Mouse (Mus musculus) G1E (cell line): ENCODE results near the gene Ctcfl.

ENCODE experiments used
- CTCF ChIP-seq: IDR thresholded peaks from 2 replicates; pipeline ENCODE4 v1.5.1; 2012; ENCODE audit warnings: low read depth, low read length, inconsistent platforms, mixed read lengths
- GATA2 ChIP-seq: IDR thresholded peaks from 2 replicates; pipeline ENCODE4 v1.6.1; 2012; ENCODE audit warnings: low read depth, low read length, inconsistent platforms, borderline replicate concordance
- POLR2AphosphoS5 ChIP-seq: IDR thresholded peaks from 2 replicates; pipeline ENCODE4 v1.6.1; 2012; ENCODE audit warnings: low read depth, low read length, inconsistent platforms; ENCODE audit not compliant: insufficient replicate concordance
- TAL1 ChIP-seq: conservative IDR thresholded peaks from 2 replicates; pipeline ENCODE4 v1.6.1; 2012; ENCODE audit warnings: low read depth, low read length, inconsistent platforms, mixed read lengths

GRCm38 (mm10) chr2:173106409-173106808 is 12.9 kb downstream of the Ctcfl start:
- TF ChIP-seq CTCF (no peak), GATA2 (no peak), TAL1 (no peak), POLR2AphosphoS5 (no peak)
